Mouse (Mus musculus): ENCODE measurements at regions not wholly inside any gene's neighbourhood (a gene's known extent, or its start where the extent isn't known, plus 50 kb on each side); places are given as distances from the start of the nearest gene placed in this dataset.

- intact Hi-C loops (cut with DNase I): no loop called here
Measured at GRCm38 (mm10) chr8:65443266-65443665, 174.4 kb upstream of the March1 start.

GRCm38 (mm10) chr8:65420870-65421269 lies 196.8 kb upstream of the March1 start:
- intact Hi-C loops (cut with DNase I): no loop called here

More at GRCm38 (mm10) chr8:65443266-65443665, 174.4 kb upstream of the March1 start:
- DNase-seq: no peak

GRCm38 (mm10) chr8:65417897-65418296 lies 199.8 kb upstream of the March1 start:
- no peak for DNase-seq
- intact Hi-C loops (cut with DNase I): no loop called here

More at GRCm38 (mm10) chr8:65420870-65421269, 196.8 kb upstream of the March1 start:
- no peak for DNase-seq

GRCm38 (mm10) chr8:65414201-65414600 lies 203.5 kb upstream of the March1 start:
- DNase-seq: no peak
- intact Hi-C loops (cut with DNase I): no loop called here

GRCm38 (mm10) chr8:65412291-65412690 lies 205.4 kb upstream of the March1 start:
- intact Hi-C loops (cut with DNase I): no loop called here
- DNase-seq: no peak

GRCm38 (mm10) chr8:65395755-65396154 lies 221.9 kb upstream of the March1 start:
- peak; percentile 2 for DNase-seq
- intact Hi-C loops (cut with DNase I): no loop called here

- intact Hi-C loops (cut with DNase I): no loop called here
- DNase-seq: no peak
Measured at GRCm38 (mm10) chr8:65355990-65356389, 226.6 kb upstream of the BC030870 start.

- intact Hi-C loops (cut with DNase I): no loop called here
Measured at GRCm38 (mm10) chr8:65349396-65349795, 220.0 kb upstream of the BC030870 start.

GRCm38 (mm10) chr8:65331136-65331535 lies 201.8 kb upstream of the BC030870 start:
- intact Hi-C loops (cut with DNase I): no loop called here

More at GRCm38 (mm10) chr8:65349396-65349795, 220.0 kb upstream of the BC030870 start:
- peak; percentile 2 for DNase-seq

GRCm38 (mm10) chr8:65288687-65289086 lies 159.3 kb upstream of the BC030870 start:
- intact Hi-C loops (cut with DNase I): no loop called here
- DNase-seq: no peak

More at GRCm38 (mm10) chr8:65331136-65331535, 201.8 kb upstream of the BC030870 start:
- DNase-seq: no peak

GRCm38 (mm10) chr8:65280390-65280789 lies 151.0 kb upstream of the BC030870 start:
- DNase-seq: no peak
- intact Hi-C loops (cut with DNase I): no loop called here

All from left cerebral cortex, postnatal 4 days (tissue).